Mouse (Mus musculus) hindbrain, embryonic 15.5 days (tissue): ENCODE measurements at regions not wholly inside any gene's neighbourhood (a gene's known extent, or its start where the extent isn't known, plus 50 kb on each side); places are given as distances from the start of the nearest gene placed in this dataset.

Source experiments
- ATAC-seq: fragments of 200-750 bp; cut with Nextera tagmentation; 2 replicates; pipeline ENCODE4 v1.8.0; 2017; ENCODE audit warnings: low read depth, moderate number of reproducible peaks, moderate TSS enrichment; ENCODE audit not compliant: low FRiP score
- H3K27ac ChIP-seq: fragments of 300-500 bp; sonication (generic); replicated peaks from 2 replicates; pipeline ENCODE4 v1.5.1; 2015; ENCODE audit warnings: mild to moderate bottlenecking, inconsistent platforms
- H3K27me3 ChIP-seq: fragments of 300-500 bp; sonication (generic); 2 replicates; pipeline ENCODE4 v1.6.1; 2015; ENCODE audit warnings: control low read depth, inconsistent platforms
- H3K36me3 ChIP-seq: fragments of 300-500 bp; sonication (generic); 2 replicates; pipeline ENCODE4 v1.6.1; 2015; ENCODE audit warnings: control low read depth, inconsistent platforms
- H3K4me1 ChIP-seq: fragments of 300-500 bp; sonication (generic); replicated peaks from 2 replicates; pipeline ENCODE4 v1.6.1; 2015; ENCODE audit warnings: control low read depth, inconsistent platforms
- H3K4me2 ChIP-seq: fragments of 300-500 bp; sonication (generic); 2 replicates; pipeline ENCODE4 v1.6.1; 2015; ENCODE audit warnings: moderate library complexity, mild to moderate bottlenecking, inconsistent platforms
- H3K4me3 ChIP-seq: fragments of 300-500 bp; sonication (generic); 2 replicates; pipeline ENCODE4 v1.5.1; 2015; ENCODE audit warnings: mild to moderate bottlenecking, inconsistent platforms
- H3K9ac ChIP-seq: fragments of 300-500 bp; sonication (generic); 2 replicates; pipeline ENCODE4 v1.6.1; 2015; ENCODE audit warnings: inconsistent platforms
- H3K9me3 ChIP-seq: fragments of 300-500 bp; sonication (generic); 2 replicates; pipeline ENCODE4 v1.6.1; 2016; ENCODE audit warnings: control low read depth, inconsistent platforms
- WGBS: fragments of 180-500 bp; shearing (Covaris S2); methylation state at CpG from one replicate; pipeline ENCODE4 v1.1.7; 2015; 5-methylcytosine and 5-hydroxymethylcytosine counted together

DNA sequence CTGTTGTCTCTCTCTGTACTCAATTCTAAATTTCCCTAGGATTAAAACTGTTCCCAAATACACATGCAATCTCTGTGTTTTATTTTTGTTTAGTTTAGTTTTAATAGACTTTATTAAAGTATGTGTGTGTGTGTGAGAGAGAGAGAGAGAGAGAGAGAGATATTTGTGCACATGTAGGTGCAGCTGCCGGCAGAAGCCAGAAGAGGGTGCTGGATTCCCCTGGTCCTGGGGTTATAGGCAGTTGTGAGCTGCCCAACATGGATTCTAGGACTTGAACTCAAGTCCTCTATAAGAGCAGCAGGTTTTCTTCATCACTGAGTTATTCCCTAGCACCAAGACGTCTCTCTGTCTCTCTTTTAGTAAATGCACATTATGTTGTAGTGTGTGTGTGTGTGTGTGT, 64.7 kb upstream of the Slc22a12 start:
- no peak for ATAC-seq
- H3K27me3 ChIP-seq: no peaks in the 10 kb centered on the region
- no peak overlapping the region for H3K4me3 ChIP-seq
- no peak overlapping the region for H3K27ac ChIP-seq
- H3K9ac ChIP-seq: no peak overlapping the region
- no peaks in the 10 kb centered on the region for H3K9me3 ChIP-seq
- peaks cover 13% of the 10 kb centered on the region for H3K4me1 ChIP-seq
- WGBS: 87% methylated on average over 2 of the region's 2 CpGs
- no peaks in the 10 kb centered on the region for H3K36me3 ChIP-seq
- no peak overlapping the region for H3K4me2 ChIP-seq

GRCm38 (mm10) chr19:6606667-6607066, 63.8 kb upstream of the Slc22a12 start:
- WGBS: 87% methylated on average over 7 of the region's 7 CpGs
- H3K9me3 ChIP-seq: no peaks in the 10 kb centered on the region
- ATAC-seq: no peak
- peaks cover 13% of the 10 kb centered on the region for H3K4me1 ChIP-seq
- H3K9ac ChIP-seq: no peak overlapping the region
- H3K4me3 ChIP-seq: no peak overlapping the region
- no peaks in the 10 kb centered on the region for H3K36me3 ChIP-seq
- no peak overlapping the region for H3K27ac ChIP-seq
- H3K4me2 ChIP-seq: no peak overlapping the region
- no peaks in the 10 kb centered on the region for H3K27me3 ChIP-seq

GRCm38 (mm10) chr19:6604702-6605101, 61.9 kb upstream of the Slc22a12 start:
- H3K4me1 ChIP-seq: peaks cover 8% of the 10 kb centered on the region; the same call in 1 of the 2 replicates
- H3K36me3 ChIP-seq: no peaks in the 10 kb centered on the region
- ATAC-seq: no peak
- H3K4me3 ChIP-seq: no peak overlapping the region
- no peak overlapping the region for H3K4me2 ChIP-seq
- no peak overlapping the region for H3K9ac ChIP-seq
- no peak overlapping the region for H3K27ac ChIP-seq
- no peaks in the 10 kb centered on the region for H3K9me3 ChIP-seq
- H3K27me3 ChIP-seq: no peaks in the 10 kb centered on the region
- WGBS: 58% methylated on average over 8 of the region's 8 CpGs

DNA sequence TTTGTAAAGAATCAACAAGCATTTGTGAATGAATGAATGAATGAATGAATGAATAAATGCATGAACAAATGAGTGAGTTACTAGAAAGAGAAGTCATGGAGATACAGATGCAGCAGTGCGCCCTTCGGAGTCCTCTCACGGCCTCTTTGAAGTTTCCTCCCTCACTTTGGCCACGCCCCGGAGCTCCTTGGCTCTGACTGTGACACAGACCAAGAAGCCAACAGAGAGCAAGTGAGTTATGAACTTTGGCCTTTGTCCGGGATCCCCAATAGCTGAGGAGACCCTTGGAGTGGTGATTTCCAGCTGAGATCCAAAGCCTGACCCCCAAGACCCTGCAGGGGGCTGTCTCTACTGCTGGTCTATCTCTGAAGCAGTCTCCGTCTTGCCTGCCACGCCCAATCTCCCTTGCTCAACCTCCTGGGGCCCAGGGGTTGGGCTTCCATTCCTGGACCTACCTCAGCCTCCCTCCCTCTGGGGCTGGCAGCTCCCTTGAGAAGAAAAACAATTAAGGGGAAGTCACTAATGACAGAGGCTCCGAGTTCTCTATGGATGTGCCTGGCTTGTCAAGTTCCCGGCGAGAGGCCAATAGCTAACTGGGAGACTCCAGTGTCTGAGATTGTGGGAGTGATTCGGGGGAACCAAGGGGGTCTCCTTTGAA, 58.2 kb upstream of the Slc22a12 start:
- Histone ChIP-seq H3K27me3 (no peaks in the 10 kb centered on the region), H3K9me3 (no peaks in the 10 kb centered on the region), H3K4me1 (0 out of 2 replicates have a peak, but pooled peaks cover 4% of the 10 kb centered on the region), H3K4me3 (no peak overlapping the region), H3K36me3 (no peaks in the 10 kb centered on the region), H3K9ac (no peak overlapping the region), H3K27ac (no peak overlapping the region), H3K4me2 (no peak overlapping the region)
- WGBS: 42% methylated on average over 12 of the region's 12 CpGs
- ATAC-seq: no peak

DNA sequence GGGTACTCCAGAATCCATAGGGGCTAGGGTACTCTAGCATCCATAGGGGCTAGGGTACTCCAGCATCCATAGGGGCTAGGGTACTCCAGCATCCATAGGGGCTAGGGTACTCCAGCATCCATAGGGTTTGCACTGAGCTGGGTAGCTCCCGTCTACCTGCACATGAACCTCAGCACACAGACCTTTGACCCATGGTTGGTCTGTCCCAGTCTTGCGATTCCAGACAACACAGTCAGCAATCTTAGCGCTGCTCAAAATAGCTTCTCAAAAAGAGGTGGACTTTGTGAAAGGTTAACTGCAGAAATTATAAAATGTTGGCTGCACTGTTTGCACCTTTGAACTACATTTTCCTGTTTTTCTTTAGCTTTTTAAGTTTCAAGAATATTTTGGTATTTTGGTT, 56.4 kb upstream of the Slc22a12 start:
- H3K36me3 ChIP-seq: no peaks in the 10 kb centered on the region
- no peaks in the 10 kb centered on the region for H3K27me3 ChIP-seq
- 0 out of 2 replicates have a peak, but pooled peaks cover 4% of the 10 kb centered on the region for H3K4me1 ChIP-seq
- no peak overlapping the region for H3K9ac ChIP-seq
- H3K4me3 ChIP-seq: no peak overlapping the region
- no peak overlapping the region for H3K4me2 ChIP-seq
- no peak for ATAC-seq
- H3K27ac ChIP-seq: no peak overlapping the region
- H3K9me3 ChIP-seq: no peaks in the 10 kb centered on the region
- WGBS: 87% methylated on average over 3 of the region's 3 CpGs

- Histone ChIP-seq H3K27ac (no peak overlapping the region), H3K27me3 (no peaks in the 10 kb centered on the region), H3K9me3 (no peaks in the 10 kb centered on the region), H3K4me1 (0 out of 2 replicates have a peak, but pooled peaks cover 4% of the 10 kb centered on the region), H3K36me3 (no peaks in the 10 kb centered on the region), H3K4me3 (no peak overlapping the region), H3K9ac (no peak overlapping the region), H3K4me2 (no peak overlapping the region)
- WGBS: 85% methylated on average over 3 of the region's 3 CpGs
- no peak for ATAC-seq
Measured at GRCm38 (mm10) chr19:6598186-6598585, 55.4 kb upstream of the Slc22a12 start.

DNA sequence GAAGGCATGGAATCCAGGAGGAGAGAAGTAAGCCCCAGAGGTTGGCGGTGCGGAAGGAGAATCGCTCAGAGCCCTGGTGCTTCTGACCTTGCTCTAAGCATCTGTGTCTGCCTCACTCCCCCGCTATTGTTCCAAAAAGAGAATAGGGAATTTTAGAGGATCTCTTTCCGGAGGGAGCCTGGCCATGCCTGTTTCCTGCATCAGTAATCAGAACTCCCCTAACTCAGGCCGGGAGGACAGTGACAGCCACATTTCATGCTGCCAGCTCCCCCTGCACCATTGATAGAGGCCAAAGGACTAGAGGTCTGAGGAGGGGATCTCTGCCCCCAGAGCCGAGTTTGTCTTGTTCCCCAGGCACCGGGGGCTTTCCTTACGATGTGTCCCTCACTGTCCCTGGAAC, 53.0 kb upstream of the Slc22a12 start:
- no peak for ATAC-seq

More for the DNA sequence above, 53.0 kb upstream of the Slc22a12 start:
- no peaks in the 10 kb centered on the region for H3K9me3 ChIP-seq
- 45% methylated on average over 9 of the region's 9 CpGs for WGBS
- no peak overlapping the region for H3K9ac ChIP-seq
- H3K36me3 ChIP-seq: no peaks in the 10 kb centered on the region
- H3K27me3 ChIP-seq: no peaks in the 10 kb centered on the region
- H3K4me1 ChIP-seq: no peaks in the 10 kb centered on the region
- no peak overlapping the region for H3K4me2 ChIP-seq
- H3K27ac ChIP-seq: no peak overlapping the region
- H3K4me3 ChIP-seq: no peak overlapping the region
